Comparison of ENCODE assay signal across 8 mouse cellular contexts in genomic region chr1:177442196-177442808, GRCm38 (mm10). TPM values are rescaled to one million over a fixed set of nuclear protein-coding genes. Genes with fewer than 3 reads are reported as not detected.
DNase-seq lines count a peak whose midpoint lies in the region; ATAC-seq and TF ChIP-seq lines count a peak whose summit lies in the region.

Gene Zbtb18 (plus strand): TSS chr1:177442351.

- peak within 1 kb of the TSS; percentile 74 for H3K4me3 ChIP-seq in kidney, embryonic 14.5 days (ENCODE audit: low read length)
- peak within 1 kb of the TSS; percentile 87 for H3K4me3 ChIP-seq in limb, embryonic 15.5 days
- peak within 1 kb of the TSS; percentile 99 for H3K4me3 ChIP-seq in olfactory bulb, adult 2 months (ENCODE audit: insufficient read depth, low read depth, low read length)

- H3K27ac ChIP-seq in kidney, embryonic 14.5 days (ENCODE audit: low read depth, low read length): peak within 1 kb of the TSS; percentile 91
- peak within 1 kb of the TSS; percentile 90 for H3K27ac ChIP-seq in limb, embryonic 15.5 days
- peak within 1 kb of the TSS; percentile 27; the same call in 1 of the 2 replicates for H3K27ac ChIP-seq in olfactory bulb, adult 2 months (ENCODE audit: insufficient read depth, low read depth, low read length)

- peak within 1 kb of the TSS; percentile 91 for H3K9ac ChIP-seq in kidney, embryonic 14.5 days (ENCODE audit: low read depth, low read length)
- peak within 1 kb of the TSS; percentile 81 for H3K9ac ChIP-seq in limb, embryonic 15.5 days

- H3K27me3 ChIP-seq in kidney, embryonic 14.5 days (ENCODE audit: control insufficient read depth, insufficient read depth, low read length): no peaks in the 10 kb centered on the region
- no peaks in the 10 kb centered on the region for H3K27me3 ChIP-seq in limb, embryonic 15.5 days

- no peak for TF ChIP-seq CTCF in olfactory bulb, adult 2 months (IDR thresholded peaks at IDR 0.05; ENCODE audit: insufficient read depth, low read depth, low read length)

- H3K4me1 ChIP-seq in kidney, embryonic 14.5 days (ENCODE audit: control insufficient read depth, insufficient read depth, low read length): peaks cover 20% of the 10 kb centered on the region; the same call in 1 of the 2 replicates
- peaks cover 34% of the 10 kb centered on the region for H3K4me1 ChIP-seq in limb, embryonic 15.5 days
- H3K4me1 ChIP-seq in olfactory bulb, adult 2 months (ENCODE audit: control insufficient read depth, insufficient read depth, low read length): peaks cover 7% of the 10 kb centered on the region

- H3K9me3 ChIP-seq in kidney, embryonic 14.5 days (ENCODE audit: control insufficient read depth, low read length): no peaks in the 10 kb centered on the region
- no peaks in the 10 kb centered on the region for H3K9me3 ChIP-seq in limb, embryonic 15.5 days

- H3K4me2 ChIP-seq in kidney, embryonic 14.5 days (replicated peaks; ENCODE audit: low read depth, low read length): peak within 1 kb of the TSS; percentile 89
- H3K4me2 ChIP-seq in limb, embryonic 15.5 days: peak within 1 kb of the TSS; percentile 90

- H3K36me3 ChIP-seq in kidney, embryonic 14.5 days (ENCODE audit: control insufficient read depth, insufficient read depth, low read length): peaks cover 2% of the 10 kb centered on the region; the same call in 1 of the 2 replicates
- peaks cover under 1% of the 10 kb centered on the region; the same call in 1 of the 2 replicates for H3K36me3 ChIP-seq in limb, embryonic 15.5 days

- WGBS in kidney, embryonic 14.5 days: 0% methylated on average over 6 of the region's 106 CpGs
- 0% methylated on average over 32 of the region's 106 CpGs for WGBS in limb, embryonic 15.5 days
- 10% methylated on average over 75 of the region's 106 CpGs for WGBS in olfactory bulb, adult 2 months

- no peak for TF ChIP-seq POLR2A in olfactory bulb, adult 2 months (IDR thresholded peaks at IDR 0.05; ENCODE audit: insufficient read depth, low read depth, low read length)

- ATAC-seq in kidney, embryonic 14.5 days (ENCODE audit: low FRiP score, low TSS enrichment): peak; percentile 16
- ATAC-seq in erythroid progenitor cell, adult 5-6 weeks (replicated peaks; ENCODE audit: low FRiP score, poor library complexity, severe bottlenecking): 0 out of 2 replicates have a peak, but pooled peaks have one; percentile 7
- ATAC-seq in limb, embryonic 15.5 days (ENCODE audit: insufficient number of reproducible peaks, low FRiP score, low TSS enrichment, low read depth): peak; percentile 3; the same call in 1 of the 2 replicates

- no peak for DNase-seq in kidney, adult 11 months
- peak; percentile 66 for DNase-seq in MN1 (ENCODE audit: low spot score)
- no peak for DNase-seq in heart, postnatal 4 days
- no peak for DNase-seq in right cerebral cortex, adult 2 months (ENCODE audit: low spot score in 2 of 2)

RNA-seq across cellular contexts. Expression of gene Zbtb18, which starts in this region (rescaled TPM):
- polyA plus RNA-seq in kidney, embryonic 14.5 days (2014; fragmentation: Nextera tagmentation; extraction: Ambion mirVana): 3.4 and 4.8 TPM in 2 replicates
- total RNA-seq in erythroid progenitor cell, adult 5-6 weeks (2015; ENCODE audit: low replicate concordance): 23.1 and 34.2 TPM in 2 replicates
- total RNA-seq in erythroid progenitor cell, adult 5-6 weeks (2017; ENCODE audit: low replicate concordance): 29.7 and 35.0 TPM in 2 replicates
- total RNA-seq in heart, postnatal 4 days (2021): 10 to 100 TPM; 44.2 to 49.7 TPM
- 1.8 and 3.5 TPM in 2 replicates for polyA plus RNA-seq in limb, embryonic 15.5 days (2015; fragmentation: Nextera tagmentation; extraction: Ambion mirVana)
- not detected in 2 replicates for polyA plus RNA-seq in olfactory bulb, adult 2 months (2012; ENCODE audit: insufficient read depth, insufficient read length, low replicate concordance, missing spikeins)

Comparison
In these comparisons a context has a peak if more than half of its experiments do, and no peak if none do; other contexts are left out.
1. H3K27ac ChIP-seq: peak in every context shown above with its lines; median percentile 91 in kidney, embryonic 14.5 days; 90 in limb, embryonic 15.5 days; 27 in olfactory bulb, adult 2 months.